Mouse (Mus musculus): ENCODE results near the gene Pxylp1. TPM values are rescaled to one million over a fixed set of nuclear protein-coding genes. Genes with fewer than 3 reads are reported as not detected.
A peak's percentile ranks its signal among the peaks of the same experiment; 100 is the strongest.

The Pxylp1 gene
- polyA plus RNA-seq, 1 experiment, result 7.5 TPM

- H3K79me3 ChIP-seq (ENCODE audit: low read depth), result no peaks in the 10 kb centered on the region
- H3K79me2 ChIP-seq (ENCODE audit: control insufficient read depth, insufficient read depth), result no peaks in the 10 kb centered on the region
- H3K4me3 ChIP-seq (ENCODE audit: insufficient read depth, poor library complexity, severe bottlenecking), result no peak overlapping the region
- no peaks in the 10 kb centered on the region for H3K36me3 ChIP-seq (ENCODE audit: control insufficient read depth, insufficient read depth)
- TF ChIP-seq MYOD1 (IDR thresholded peaks at IDR 0.05; ENCODE audit: control insufficient read depth, insufficient read length, low read depth) (peak; percentile 72), CTCF (IDR thresholded peaks at IDR 0.05; ENCODE audit: control insufficient read depth, insufficient read depth, insufficient read length) (no peak), CEBPB (IDR thresholded peaks at IDR 0.05; ENCODE audit: low read depth) (peak; percentile 22)
- no peak overlapping the region for H3ac ChIP-seq (ENCODE audit: control insufficient read depth, insufficient read length, low read depth)
- no peaks in the 10 kb centered on the region for H3K27me3 ChIP-seq (ENCODE audit: control insufficient read depth, insufficient read depth, insufficient read length)
These were observed 6.5 kb upstream of the Pxylp1 start for GRCm38 (mm10) chr9:96899004-96899403.

GRCm38 (mm10) chr9:96896690-96897089 is 4.2 kb upstream of the Pxylp1 start:
- TF ChIP-seq CTCF (IDR thresholded peaks at IDR 0.05; ENCODE audit: control insufficient read depth, insufficient read depth, insufficient read length), result no peak
- no peak for TF ChIP-seq USF1 (IDR thresholded peaks at IDR 0.05; ENCODE audit: low read depth)
- TF ChIP-seq MYOD1 (IDR thresholded peaks at IDR 0.05; ENCODE audit: control insufficient read depth, insufficient read length, low read depth), result no peak
- TF ChIP-seq CEBPB (IDR thresholded peaks at IDR 0.05; ENCODE audit: low read depth), result no peak
- TF ChIP-seq MAX (IDR thresholded peaks at IDR 0.05), result no peak
- TF ChIP-seq FOSL1 (IDR thresholded peaks at IDR 0.05; ENCODE audit: insufficient read depth, low read length, poor library complexity, severe bottlenecking), result no peak
- H3K79me3 ChIP-seq (ENCODE audit: low read depth), result no peaks in the 10 kb centered on the region
- no peak overlapping the region for H3ac ChIP-seq (ENCODE audit: control insufficient read depth, insufficient read length, low read depth)
- H3K4me3 ChIP-seq (ENCODE audit: insufficient read depth, poor library complexity, severe bottlenecking), result no peak overlapping the region
- H3K36me3 ChIP-seq (ENCODE audit: control insufficient read depth, insufficient read depth), result no peaks in the 10 kb centered on the region
- no peaks in the 10 kb centered on the region for H3K79me2 ChIP-seq (ENCODE audit: control insufficient read depth, insufficient read depth)
- no peaks in the 10 kb centered on the region for H3K27me3 ChIP-seq (ENCODE audit: control insufficient read depth, insufficient read depth, insufficient read length)

- H3K79me3 ChIP-seq (ENCODE audit: low read depth), result no peaks in the 10 kb centered on the region
These were observed 1.1 kb upstream of the Pxylp1 start for GRCm38 (mm10) chr9:96893582-96893981.

GRCm38 (mm10) chr9:96891341-96892330 is 833 bp downstream of the Pxylp1 start:
- Histone ChIP-seq H3K79me3 (ENCODE audit: low read depth) (no peaks in the 10 kb centered on the region), H3K36me3 (ENCODE audit: control insufficient read depth, insufficient read depth) (no peaks in the 10 kb centered on the region), H3K79me2 (ENCODE audit: control insufficient read depth, insufficient read depth) (no peaks in the 10 kb centered on the region), H3K27me3 (ENCODE audit: control insufficient read depth, insufficient read depth, insufficient read length) (no peaks in the 10 kb centered on the region), H3ac (ENCODE audit: control insufficient read depth, insufficient read length, low read depth) (no peak overlapping the region), H3K4me3 (ENCODE audit: insufficient read depth, poor library complexity, severe bottlenecking) (no peak overlapping the region)
- no peak for TF ChIP-seq MAX (IDR thresholded peaks at IDR 0.05)
- no peak for TF ChIP-seq CTCF (IDR thresholded peaks at IDR 0.05; ENCODE audit: control insufficient read depth, insufficient read depth, insufficient read length)
- TF ChIP-seq CEBPB (IDR thresholded peaks at IDR 0.05; ENCODE audit: low read depth), result no peak
- TF ChIP-seq MYOD1 (IDR thresholded peaks at IDR 0.05; ENCODE audit: control insufficient read depth, insufficient read length, low read depth), result no peak
- no peak for TF ChIP-seq FOSL1 (IDR thresholded peaks at IDR 0.05; ENCODE audit: insufficient read depth, low read length, poor library complexity, severe bottlenecking)
- TF ChIP-seq MYOG (IDR thresholded peaks at IDR 0.05; ENCODE audit: control insufficient read depth, extremely low read depth, insufficient read length), result no peak

More at GRCm38 (mm10) chr9:96893582-96893981, 1.1 kb upstream of the Pxylp1 start:
- TF ChIP-seq CTCF (IDR thresholded peaks at IDR 0.05; ENCODE audit: control insufficient read depth, insufficient read depth, insufficient read length), result no peak
- peak; percentile 85 for TF ChIP-seq CEBPB (IDR thresholded peaks at IDR 0.05; ENCODE audit: low read depth)
- H3K36me3 ChIP-seq (ENCODE audit: control insufficient read depth, insufficient read depth), result no peaks in the 10 kb centered on the region
- H3K27me3 ChIP-seq (ENCODE audit: control insufficient read depth, insufficient read depth, insufficient read length), result no peaks in the 10 kb centered on the region
- H3K79me2 ChIP-seq (ENCODE audit: control insufficient read depth, insufficient read depth), result no peaks in the 10 kb centered on the region
- H3K4me3 ChIP-seq (ENCODE audit: insufficient read depth, poor library complexity, severe bottlenecking), result no peak overlapping the region
- H3ac ChIP-seq (ENCODE audit: control insufficient read depth, insufficient read length, low read depth), result no peak overlapping the region

- Histone ChIP-seq H3K4me3 (ENCODE audit: insufficient read depth, poor library complexity, severe bottlenecking) (no peak overlapping the region), H3K79me3 (ENCODE audit: low read depth) (no peaks in the 10 kb centered on the region), H3ac (ENCODE audit: control insufficient read depth, insufficient read length, low read depth) (no peak overlapping the region), H3K27me3 (ENCODE audit: control insufficient read depth, insufficient read depth, insufficient read length) (no peaks in the 10 kb centered on the region), H3K79me2 (ENCODE audit: control insufficient read depth, insufficient read depth) (no peaks in the 10 kb centered on the region), H3K36me3 (ENCODE audit: control insufficient read depth, insufficient read depth) (no peaks in the 10 kb centered on the region)
- TF ChIP-seq MYOG (IDR thresholded peaks at IDR 0.05; ENCODE audit: control insufficient read depth, extremely low read depth, insufficient read length), result no peak
- TF ChIP-seq MAX (IDR thresholded peaks at IDR 0.05), result no peak
- no peak for TF ChIP-seq MYOD1 (IDR thresholded peaks at IDR 0.05; ENCODE audit: control insufficient read depth, insufficient read length, low read depth)
These were observed 1.7 kb downstream of the Pxylp1 start for GRCm38 (mm10) chr9:96890756-96891155.

- Histone ChIP-seq H3K36me3 (ENCODE audit: control insufficient read depth, insufficient read depth) (no peaks in the 10 kb centered on the region), H3K4me3 (ENCODE audit: insufficient read depth, poor library complexity, severe bottlenecking) (no peak overlapping the region), H3ac (ENCODE audit: control insufficient read depth, insufficient read length, low read depth) (no peak overlapping the region), H3K79me3 (ENCODE audit: low read depth) (no peaks in the 10 kb centered on the region), H3K27me3 (ENCODE audit: control insufficient read depth, insufficient read depth, insufficient read length) (no peaks in the 10 kb centered on the region), H3K79me2 (ENCODE audit: control insufficient read depth, insufficient read depth) (no peaks in the 10 kb centered on the region)
- TF ChIP-seq CTCF (IDR thresholded peaks at IDR 0.05; ENCODE audit: control insufficient read depth, insufficient read depth, insufficient read length) (no peak), USF1 (IDR thresholded peaks at IDR 0.05; ENCODE audit: low read depth) (no peak), CEBPB (IDR thresholded peaks at IDR 0.05; ENCODE audit: low read depth) (no peak), FOSL1 (IDR thresholded peaks at IDR 0.05; ENCODE audit: insufficient read depth, low read length, poor library complexity, severe bottlenecking) (no peak), MYOG (IDR thresholded peaks at IDR 0.05; ENCODE audit: control insufficient read depth, extremely low read depth, insufficient read length) (no peak), MAX (IDR thresholded peaks at IDR 0.05) (no peak), MYOD1 (IDR thresholded peaks at IDR 0.05; ENCODE audit: control insufficient read depth, insufficient read length, low read depth) (no peak)
These were observed 2.2 kb downstream of the Pxylp1 start for GRCm38 (mm10) chr9:96890266-96890665.

All from C2C12 (cell line).